Mouse (Mus musculus): ENCODE results near the gene Dpp6. TPM values are rescaled to one million over a fixed set of nuclear protein-coding genes. Genes with fewer than 3 reads are reported as not detected.

Gene Dpp6
- polyA plus RNA-seq, 1 experiment from 2014 or later: 1.3 TPM

DNA sequence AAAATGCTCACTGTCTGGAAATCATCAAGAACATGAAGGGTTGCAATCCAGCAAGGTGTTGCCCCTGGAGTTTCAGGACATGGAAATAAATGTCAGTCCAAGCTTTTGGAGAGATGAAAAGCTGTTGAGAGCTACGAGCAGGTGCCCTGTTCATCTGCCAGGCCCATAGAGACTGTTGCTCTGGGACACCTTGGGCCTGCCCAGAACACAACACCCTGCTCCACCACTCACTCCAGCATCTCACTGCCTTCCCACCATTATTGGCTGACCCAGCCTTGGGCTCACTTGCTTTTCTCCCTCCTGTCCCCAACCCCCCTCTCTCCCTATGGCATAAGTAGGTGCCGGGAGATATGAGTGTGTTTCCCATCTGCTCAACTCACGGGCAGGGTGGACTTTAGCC is 162.8 kb downstream of the Dpp6 start:
- H3K4me1 ChIP-seq (replicated peaks; ENCODE audit: insufficient read depth, low read length): no peaks in the 10 kb centered on the region
- H3K4me3 ChIP-seq (replicated peaks; ENCODE audit: low read depth, low read length): no peak overlapping the region
- DNase-seq (ENCODE audit: low spot score): no peak
- H3K27ac ChIP-seq: no peak overlapping the region
- no peaks in the 10 kb centered on the region for H3K36me3 ChIP-seq (ENCODE audit: insufficient read depth, low read length)
- H3K4me2 ChIP-seq (ENCODE audit: low read length): no peak overlapping the region
- TF ChIP-seq CTCF (IDR thresholded peaks at IDR 0.05; ENCODE audit: low read depth): no peak
- H3K9ac ChIP-seq (ENCODE audit: low read depth, low read length): no peak overlapping the region
- no peaks in the 10 kb centered on the region for H3K27me3 ChIP-seq (ENCODE audit: insufficient read depth, low read length)
- no peak for ATAC-seq (replicated peaks; ENCODE audit: low FRiP score, low read depth)
- H3K9me3 ChIP-seq (replicated peaks; ENCODE audit: low read length): no peaks in the 10 kb centered on the region
- 72% methylated on average over 3 of the region's 3 CpGs for WGBS

- DNase-seq (ENCODE audit: low spot score): no peak
- H3K9ac ChIP-seq (ENCODE audit: low read depth, low read length): no peak overlapping the region
- H3K27me3 ChIP-seq (ENCODE audit: insufficient read depth, low read length): no peaks in the 10 kb centered on the region
- H3K27ac ChIP-seq: no peak overlapping the region
- no peak overlapping the region for H3K4me2 ChIP-seq (ENCODE audit: low read length)
- TF ChIP-seq CTCF (IDR thresholded peaks at IDR 0.05; ENCODE audit: low read depth): no peak
- no peak overlapping the region for H3K4me3 ChIP-seq (replicated peaks; ENCODE audit: low read depth, low read length)
- no peak for ATAC-seq (replicated peaks; ENCODE audit: low FRiP score, low read depth)
- no peaks in the 10 kb centered on the region for H3K9me3 ChIP-seq (replicated peaks; ENCODE audit: low read length)
- H3K36me3 ChIP-seq (ENCODE audit: insufficient read depth, low read length): no peaks in the 10 kb centered on the region
- no peaks in the 10 kb centered on the region for H3K4me1 ChIP-seq (replicated peaks; ENCODE audit: insufficient read depth, low read length)
- 25% methylated on average over 1 of the region's 1 CpGs for WGBS
Observed at GRCm38 (mm10) chr5:26985114-26985513, 168.1 kb downstream of the Dpp6 start.

DNA sequence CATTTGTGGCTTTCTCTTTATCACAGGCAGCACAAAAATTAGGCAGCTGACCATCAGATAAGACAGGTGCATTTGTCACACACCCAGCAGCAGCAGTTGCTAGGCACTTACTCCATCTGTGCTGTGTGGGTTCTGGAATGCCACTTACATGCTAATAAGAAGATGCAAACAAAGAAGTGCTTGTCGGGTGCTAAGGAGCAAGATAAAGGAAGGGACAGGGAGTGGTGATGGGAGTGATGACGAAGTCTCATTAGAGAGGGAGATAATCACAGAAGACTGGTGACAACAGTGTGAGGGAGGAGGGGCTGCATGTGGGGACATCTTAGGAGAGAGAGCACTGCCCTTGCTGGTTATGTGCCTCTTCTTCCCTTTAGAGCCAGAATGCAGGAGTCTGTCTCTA is 174.6 kb downstream of the Dpp6 start:
- Histone ChIP-seq H3K4me3 (replicated peaks; ENCODE audit: low read depth, low read length) (no peak overlapping the region), H3K27ac (no peak overlapping the region), H3K36me3 (ENCODE audit: insufficient read depth, low read length) (no peaks in the 10 kb centered on the region), H3K4me2 (ENCODE audit: low read length) (no peak overlapping the region), H3K4me1 (replicated peaks; ENCODE audit: insufficient read depth, low read length) (no peaks in the 10 kb centered on the region), H3K27me3 (ENCODE audit: insufficient read depth, low read length) (no peaks in the 10 kb centered on the region), H3K9ac (ENCODE audit: low read depth, low read length) (no peak overlapping the region), H3K9me3 (replicated peaks; ENCODE audit: low read length) (no peaks in the 10 kb centered on the region)
- no peak for TF ChIP-seq CTCF (IDR thresholded peaks at IDR 0.05; ENCODE audit: low read depth)
- no peak for ATAC-seq (replicated peaks; ENCODE audit: low FRiP score, low read depth)
- DNase-seq (ENCODE audit: low spot score): no peak
- 41% methylated on average over 2 of the region's 2 CpGs for WGBS

- H3K4me2 ChIP-seq (ENCODE audit: low read length): no peak overlapping the region
- no peak for DNase-seq (ENCODE audit: low spot score)
- no peaks in the 10 kb centered on the region for H3K4me1 ChIP-seq (replicated peaks; ENCODE audit: insufficient read depth, low read length)
- H3K27me3 ChIP-seq (ENCODE audit: insufficient read depth, low read length): no peaks in the 10 kb centered on the region
- TF ChIP-seq CTCF (IDR thresholded peaks at IDR 0.05; ENCODE audit: low read depth): no peak
- no peak overlapping the region for H3K4me3 ChIP-seq (replicated peaks; ENCODE audit: low read depth, low read length)
- no peak overlapping the region for H3K27ac ChIP-seq
- H3K36me3 ChIP-seq (ENCODE audit: insufficient read depth, low read length): no peaks in the 10 kb centered on the region
- no peak overlapping the region for H3K9ac ChIP-seq (ENCODE audit: low read depth, low read length)
- H3K9me3 ChIP-seq (replicated peaks; ENCODE audit: low read length): no peaks in the 10 kb centered on the region
- ATAC-seq (replicated peaks; ENCODE audit: low FRiP score, low read depth): no peak
- WGBS: 97% methylated on average over 7 of the region's 7 CpGs
Observed at GRCm38 (mm10) chr5:27003537-27003936, 186.5 kb downstream of the Dpp6 start.

GRCm38 (mm10) chr5:27009157-27009556 is 192.2 kb downstream of the Dpp6 start:
- DNase-seq (ENCODE audit: low spot score) (no peak), ATAC-seq (replicated peaks; ENCODE audit: low FRiP score, low read depth) (no peak)
- Histone ChIP-seq H3K4me1 (replicated peaks; ENCODE audit: insufficient read depth, low read length) (no peaks in the 10 kb centered on the region), H3K4me2 (ENCODE audit: low read length) (no peak overlapping the region), H3K9me3 (replicated peaks; ENCODE audit: low read length) (no peaks in the 10 kb centered on the region), H3K27ac (no peak overlapping the region), H3K9ac (ENCODE audit: low read depth, low read length) (no peak overlapping the region), H3K27me3 (ENCODE audit: insufficient read depth, low read length) (no peaks in the 10 kb centered on the region), H3K4me3 (replicated peaks; ENCODE audit: low read depth, low read length) (no peak overlapping the region), H3K36me3 (ENCODE audit: insufficient read depth, low read length) (no peaks in the 10 kb centered on the region)
- TF ChIP-seq CTCF (IDR thresholded peaks at IDR 0.05; ENCODE audit: low read depth): no peak

GRCm38 (mm10) chr5:27010582-27010981 is 193.6 kb downstream of the Dpp6 start:
- Histone ChIP-seq H3K4me3 (replicated peaks; ENCODE audit: low read depth, low read length) (no peak overlapping the region), H3K9ac (ENCODE audit: low read depth, low read length) (no peak overlapping the region), H3K4me1 (replicated peaks; ENCODE audit: insufficient read depth, low read length) (no peaks in the 10 kb centered on the region), H3K9me3 (replicated peaks; ENCODE audit: low read length) (no peaks in the 10 kb centered on the region), H3K27ac (no peak overlapping the region), H3K4me2 (ENCODE audit: low read length) (no peak overlapping the region), H3K27me3 (ENCODE audit: insufficient read depth, low read length) (no peaks in the 10 kb centered on the region), H3K36me3 (ENCODE audit: insufficient read depth, low read length) (no peaks in the 10 kb centered on the region)
- WGBS: 89% methylated on average over 5 of the region's 5 CpGs
- DNase-seq (ENCODE audit: low spot score): no peak
- TF ChIP-seq CTCF (IDR thresholded peaks at IDR 0.05; ENCODE audit: low read depth): no peak
- no peak for ATAC-seq (replicated peaks; ENCODE audit: low FRiP score, low read depth)

DNA sequence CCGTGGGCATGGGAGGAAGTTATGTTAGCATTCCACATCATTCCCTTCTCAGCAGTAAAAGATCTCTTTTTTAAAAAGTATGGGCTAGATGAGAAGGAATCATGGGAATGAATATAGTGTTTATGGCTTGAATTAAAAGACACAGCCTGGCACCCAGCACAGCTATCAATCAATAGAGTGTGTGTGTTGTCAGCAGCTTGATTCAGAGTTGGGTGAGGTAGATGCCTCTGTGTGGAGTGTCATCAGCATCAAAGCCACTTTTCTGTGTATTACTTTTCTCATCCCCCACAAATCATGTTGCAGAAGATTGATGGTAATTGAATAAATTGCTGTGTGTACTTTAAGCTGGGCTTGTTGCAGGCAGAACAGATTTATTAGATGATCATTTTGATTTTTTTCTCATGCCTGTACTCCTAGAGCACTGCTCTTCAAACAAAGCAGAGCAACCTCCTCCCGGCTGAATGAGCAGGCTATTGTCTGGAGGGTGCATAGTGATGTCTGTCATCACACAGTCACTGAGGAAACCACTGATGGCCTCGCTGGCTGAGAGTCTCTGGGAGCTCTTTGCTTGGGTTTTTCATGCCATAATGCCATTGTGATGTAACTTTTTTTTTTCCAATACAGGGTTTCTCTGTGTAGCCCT is 201.4 kb downstream of the Dpp6 start:
- no peak overlapping the region for H3K9ac ChIP-seq (ENCODE audit: low read depth, low read length)
- no peaks in the 10 kb centered on the region for H3K9me3 ChIP-seq (replicated peaks; ENCODE audit: low read length)
- no peaks in the 10 kb centered on the region for H3K4me1 ChIP-seq (replicated peaks; ENCODE audit: insufficient read depth, low read length)
- H3K4me3 ChIP-seq (replicated peaks; ENCODE audit: low read depth, low read length): no peak overlapping the region
- H3K4me2 ChIP-seq (ENCODE audit: low read length): no peak overlapping the region
- no peaks in the 10 kb centered on the region for H3K36me3 ChIP-seq (ENCODE audit: insufficient read depth, low read length)
- no peaks in the 10 kb centered on the region for H3K27me3 ChIP-seq (ENCODE audit: insufficient read depth, low read length)
- TF ChIP-seq CTCF (IDR thresholded peaks at IDR 0.05; ENCODE audit: low read depth): no peak
- ATAC-seq (replicated peaks; ENCODE audit: low FRiP score, low read depth) (no peak), DNase-seq (ENCODE audit: low spot score) (no peak)
- 60% methylated on average over 3 of the region's 3 CpGs for WGBS
- no peak overlapping the region for H3K27ac ChIP-seq

Data from kidney, postnatal 0 days (tissue).